Mouse (Mus musculus): Measurements from ENCODE around the gene Sdhc.

DNA sequence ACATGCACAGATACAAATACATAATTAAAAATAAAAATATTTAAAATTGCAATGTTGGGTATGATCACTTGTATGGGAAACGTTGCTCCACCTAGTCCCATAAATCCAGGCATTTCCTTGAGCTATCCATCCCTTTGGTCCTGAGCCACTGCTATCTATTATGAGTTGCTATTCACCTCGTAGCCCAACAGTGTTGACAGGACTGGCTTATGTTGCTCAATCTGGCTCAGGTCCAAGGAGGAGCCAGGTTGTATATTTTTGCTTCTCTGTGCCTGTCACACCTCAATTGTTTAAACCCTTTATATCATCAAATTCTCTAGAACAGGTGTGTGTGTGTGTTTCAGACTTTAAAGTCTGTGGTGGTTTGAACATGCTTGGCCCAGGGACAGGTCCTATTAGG lies 59.6 kb downstream of the Sdhc start:
- TF ChIP-seq CTCF (IDR thresholded peaks at IDR 0.05; ENCODE audit: control insufficient read depth, insufficient read depth, low read length) = no peak
- no peak for TF ChIP-seq POLR2A (IDR thresholded peaks at IDR 0.05; ENCODE audit: borderline replicate concordance, control insufficient read depth, low read depth, low read length)
